ENCODE assay signal across 8 mouse cellular contexts in genomic region chr15:6299554-6299953, GRCm38 (mm10). TPM values are rescaled to one million over a fixed set of nuclear protein-coding genes. Genes with fewer than 3 reads are reported as not detected.
DNase-seq lines count a peak whose midpoint lies in the region; ATAC-seq and TF ChIP-seq lines count a peak whose summit lies in the region.

Dab2 (plus strand) TSS chr15:6299788.

- no peaks in the 10 kb centered on the region for H3K36me3 ChIP-seq in heart, embryonic 15.5 days
- no peaks in the 10 kb centered on the region for H3K36me3 ChIP-seq in stomach, postnatal 0 days (ENCODE audit: control insufficient read depth, insufficient read depth, low read length)
- no peaks in the 10 kb centered on the region for H3K36me3 ChIP-seq in thymus, adult 2 months (ENCODE audit: control insufficient read depth, insufficient read depth, low read length)

- no peak within 1 kb of the TSS for H3K4me3 ChIP-seq in brown adipose tissue, adult 24 weeks (ENCODE audit: insufficient read depth, low read depth, low read length)
- no peak within 1 kb of the TSS for H3K4me3 ChIP-seq in heart, embryonic 15.5 days
- no peak within 1 kb of the TSS for H3K4me3 ChIP-seq in stomach, postnatal 0 days (ENCODE audit: low read depth, low read length)
- no peak within 1 kb of the TSS for H3K4me3 ChIP-seq in thymus, adult 2 months (ENCODE audit: control insufficient read depth, insufficient read depth, low read length)

- H3K9me3 ChIP-seq in heart, embryonic 15.5 days (replicated peaks) = no peaks in the 10 kb centered on the region
- no peaks in the 10 kb centered on the region for H3K9me3 ChIP-seq in stomach, postnatal 0 days (ENCODE audit: control insufficient read depth, low read length)

- no peaks in the 10 kb centered on the region for H3K4me1 ChIP-seq in brown adipose tissue, adult 24 weeks (ENCODE audit: control insufficient read depth, insufficient read depth, insufficient read length, low read length)
- H3K4me1 ChIP-seq in heart, embryonic 15.5 days (replicated peaks) = no peaks in the 10 kb centered on the region
- no peaks in the 10 kb centered on the region for H3K4me1 ChIP-seq in stomach, postnatal 0 days (replicated peaks; ENCODE audit: control insufficient read depth, insufficient read depth)
- H3K4me1 ChIP-seq in thymus, adult 2 months (replicated peaks; ENCODE audit: control insufficient read depth, insufficient read depth, low read length) = no peaks in the 10 kb centered on the region

- H3K4me2 ChIP-seq in heart, embryonic 15.5 days = no peak within 1 kb of the TSS
- no peak within 1 kb of the TSS for H3K4me2 ChIP-seq in stomach, postnatal 0 days (replicated peaks; ENCODE audit: low read depth)

- 77% methylated on average over 3 of the region's 3 CpGs for WGBS in heart, embryonic 15.5 days
- WGBS in stomach, postnatal 0 days = 90% methylated on average over 3 of the region's 3 CpGs
- 95% methylated on average over 3 of the region's 3 CpGs for WGBS in thymus, adult 2 months

- TF ChIP-seq POLR2A in thymus, adult 2 months (IDR thresholded peaks at IDR 0.05; ENCODE audit: control insufficient read depth, extremely low read depth, insufficient read depth, low read length, poor library complexity) = no peak

- H3K9ac ChIP-seq in heart, embryonic 15.5 days = no peak within 1 kb of the TSS
- no peak within 1 kb of the TSS for H3K9ac ChIP-seq in stomach, postnatal 0 days (ENCODE audit: low read length)

- no peaks in the 10 kb centered on the region for H3K27me3 ChIP-seq in heart, embryonic 15.5 days
- H3K27me3 ChIP-seq in stomach, postnatal 0 days (ENCODE audit: control insufficient read depth, insufficient read depth, low read length) = no peaks in the 10 kb centered on the region
- no peaks in the 10 kb centered on the region for H3K27me3 ChIP-seq in thymus, adult 2 months (ENCODE audit: control insufficient read depth, insufficient read depth, low read length)

- ATAC-seq in heart, embryonic 15.5 days (replicated peaks; ENCODE audit: insufficient number of reproducible peaks, insufficient read depth, low FRiP score, low read depth) = no peak
- ATAC-seq in stomach, postnatal 0 days (ENCODE audit: low FRiP score, low TSS enrichment) = no peak
- ATAC-seq in frontal cortex, adult (ENCODE audit: low TSS enrichment) = no peak

- no peak within 1 kb of the TSS for H3K27ac ChIP-seq in brown adipose tissue, adult 24 weeks (replicated peaks; ENCODE audit: low read depth, low read length)
- H3K27ac ChIP-seq in heart, embryonic 15.5 days = no peak within 1 kb of the TSS
- H3K27ac ChIP-seq in stomach, postnatal 0 days (replicated peaks) = no peak within 1 kb of the TSS
- no peak within 1 kb of the TSS for H3K27ac ChIP-seq in thymus, adult 2 months (ENCODE audit: control insufficient read depth, insufficient read depth, low read length)

- TF ChIP-seq CTCF in stomach, postnatal 0 days (IDR thresholded peaks at IDR 0.05; ENCODE audit: low read depth) = no peak
- TF ChIP-seq CTCF in thymus, adult 2 months (IDR thresholded peaks at IDR 0.05; ENCODE audit: borderline replicate concordance, control insufficient read depth, extremely low read depth, insufficient read depth, low read length, poor library complexity) = no peak

- no peak for DNase-seq in layer of hippocampus, adult 8-10 months (ENCODE audit: low spot score in 2 of 2)
- no peak for DNase-seq in layer of hippocampus, adult 9-11 months
- peak; percentile 34 to 71 for DNase-seq in kidney, postnatal 36 days
- no peak for DNase-seq in stomach, postnatal 0 days (ENCODE audit: low spot score)
- no peak for DNase-seq in thymus, adult 2 months

- no peak for TF ChIP-seq EP300 in stomach, postnatal 0 days (optimal IDR thresholded peaks at IDR 0.05)

RNA-seq across cellular contexts. Expression of gene Dab2, which starts in this region (rescaled TPM):
- total RNA-seq in layer of hippocampus, adult 8-10 months (2022) = 10 to 100 TPM in 3 of 4 experiments, 1 to 10 TPM in 1; 9.8 to 15.9 (median 14.9) TPM
- 14.9 and 20.8 TPM in 2 replicates for polyA plus RNA-seq in brown adipose tissue, adult 24 weeks (2012; ENCODE audit: insufficient read depth, insufficient read length, missing spikeins)
- polyA plus RNA-seq in heart, embryonic 15.5 days (2015; fragmentation: Nextera tagmentation; extraction: Ambion mirVana) = 25.5 and 30.9 TPM in 2 replicates
- polyA plus RNA-seq in stomach, postnatal 0 days (2015; fragmentation: Nextera tagmentation; extraction: Ambion mirVana) = 16.1 and 16.9 TPM in 2 replicates
- polyA plus RNA-seq in thymus, adult 2 months (2012; rRNA removed) = 7.0 and 9.4 TPM in 2 replicates

Comparison
In these comparisons a context has a peak if more than half of its experiments do, and no peak if none do; other contexts are left out.
1. DNase-seq: peak in kidney, postnatal 36 days (2 of 2); none in layer of hippocampus, adult 8-10 months (0 of 2), layer of hippocampus, adult 9-11 months (single experiment), stomach, postnatal 0 days (single experiment) and thymus, adult 2 months (single experiment).